Mouse (Mus musculus) midbrain, embryonic 10.5 days (tissue): Measurements from ENCODE around the gene Tram2. TPM values are rescaled to one million over a fixed set of nuclear protein-coding genes. Genes with fewer than 3 reads are reported as not detected.

ENCODE experiments used
- DNase-seq: peaks from one replicate; pipeline ENCODE4 v3.0.0-alpha.2; 2017; ENCODE audit warnings: low spot score
- H3K27ac ChIP-seq: fragments of 300-500 bp; sonication (generic); replicated peaks from 2 replicates; pipeline ENCODE4 v1.5.1; 2016; ENCODE audit warnings: mild to moderate bottlenecking
- H3K27me3 ChIP-seq: fragments of 300-500 bp; sonication (generic); 2 replicates; pipeline ENCODE4 v1.6.1; 2016; ENCODE audit warnings: low read depth, mild to moderate bottlenecking; ENCODE audit not compliant: poor library complexity, severe bottlenecking
- H3K36me3 ChIP-seq: fragments of 300-500 bp; sonication (generic); 2 replicates; pipeline ENCODE4 v1.6.1; 2016; ENCODE audit warnings: mild to moderate bottlenecking, moderate library complexity
- H3K4me1 ChIP-seq: fragments of 300-500 bp; sonication (generic); 2 replicates; pipeline ENCODE4 v1.6.1; 2016
- H3K4me3 ChIP-seq: fragments of 300-500 bp; sonication (generic); 2 replicates; pipeline ENCODE4 v1.5.1; 2016; ENCODE audit warnings: mild to moderate bottlenecking, moderate library complexity
- H3K9me3 ChIP-seq: fragments of 300-500 bp; sonication (generic); replicated peaks from 2 replicates; pipeline ENCODE4 v1.6.1; 2016; ENCODE audit warnings: mild to moderate bottlenecking
- WGBS: fragments of 180-500 bp; shearing (Covaris S2); methylation state at CpG from one replicate; pipeline ENCODE4 v1.1.7; 2016; 5-methylcytosine and 5-hydroxymethylcytosine counted together
- polyA plus RNA-seq: library from polyadenylated mRNA; unstranded; fragments of >200 nt; fragmentation: Nextera tagmentation; extraction: Ambion mirVana; gene quantifications from 2 replicates; pipeline ENCODE4 v1.2.1, GENCODE M21; 2016

The Tram2 gene
- polyA plus RNA-seq, 1 experiment from 2014 or later = 6.1 TPM

DNA sequence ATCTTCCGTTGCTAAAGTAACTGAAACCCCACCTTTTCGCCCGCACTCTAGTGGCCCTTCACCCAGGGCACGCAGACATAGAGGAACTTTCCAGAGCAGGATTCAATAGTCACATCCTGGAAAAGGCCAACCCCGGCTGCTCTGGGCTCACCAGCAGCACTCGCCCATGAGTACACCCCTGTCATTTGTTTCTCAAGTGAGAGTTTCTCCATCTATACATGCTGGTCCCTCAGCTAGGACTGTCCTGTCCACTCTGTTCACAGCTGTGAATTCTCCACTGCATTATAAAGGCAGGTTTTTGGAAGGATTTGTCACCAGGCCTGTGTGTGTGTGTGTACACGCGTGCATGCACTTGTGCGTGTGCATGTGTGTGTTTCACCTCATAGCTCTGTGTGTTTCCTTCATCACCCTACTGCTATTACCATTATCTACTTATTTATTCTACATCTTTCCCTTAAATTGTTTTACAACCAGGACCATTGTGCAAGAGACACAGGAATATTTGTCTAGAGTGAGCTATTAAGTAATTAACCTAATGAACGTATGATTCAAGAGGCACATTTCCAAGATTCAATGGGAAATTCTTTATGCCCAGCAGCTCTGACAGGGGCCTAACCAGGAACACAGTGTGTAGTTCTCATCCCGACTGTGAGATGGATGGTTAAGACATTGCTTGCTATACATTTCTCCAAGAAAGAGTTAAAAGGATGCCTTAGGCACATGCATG, 45.8 kb downstream of the Tram2 start:
- H3K36me3 ChIP-seq = peaks cover 9% of the 10 kb centered on the region
- DNase-seq = no peak
- WGBS = 96% methylated on average over 11 of the region's 11 CpGs
- H3K9me3 ChIP-seq = no peaks in the 10 kb centered on the region
- no peak overlapping the region for H3K27ac ChIP-seq
- H3K4me1 ChIP-seq = no peaks in the 10 kb centered on the region
- H3K27me3 ChIP-seq = no peaks in the 10 kb centered on the region
- H3K4me3 ChIP-seq = no peak overlapping the region

DNA sequence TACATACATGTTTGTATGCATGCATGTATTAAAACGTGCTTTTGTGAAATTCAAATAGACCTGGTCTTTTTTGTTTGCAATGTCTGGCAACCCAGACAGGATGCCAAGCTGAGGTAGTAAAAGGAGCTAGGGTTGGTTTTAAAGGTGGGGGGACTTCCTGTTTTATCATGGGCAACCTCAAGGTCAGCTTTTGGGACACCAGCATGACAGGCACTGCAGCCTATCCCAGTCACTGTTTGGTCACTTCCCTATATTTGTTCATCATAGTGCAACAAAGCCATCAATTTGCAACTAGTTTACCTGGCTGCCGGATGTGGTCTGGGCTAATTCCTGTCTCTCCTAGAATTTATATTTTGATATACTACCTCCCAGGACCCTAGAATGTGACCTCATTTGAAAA, 47.4 kb downstream of the Tram2 start:
- Histone ChIP-seq H3K9me3 (no peaks in the 10 kb centered on the region), H3K4me1 (no peaks in the 10 kb centered on the region), H3K36me3 (peaks cover 8% of the 10 kb centered on the region), H3K27me3 (no peaks in the 10 kb centered on the region), H3K27ac (no peak overlapping the region), H3K4me3 (no peak overlapping the region)
- WGBS = 91% methylated on average over 2 of the region's 2 CpGs
- no peak for DNase-seq

DNA sequence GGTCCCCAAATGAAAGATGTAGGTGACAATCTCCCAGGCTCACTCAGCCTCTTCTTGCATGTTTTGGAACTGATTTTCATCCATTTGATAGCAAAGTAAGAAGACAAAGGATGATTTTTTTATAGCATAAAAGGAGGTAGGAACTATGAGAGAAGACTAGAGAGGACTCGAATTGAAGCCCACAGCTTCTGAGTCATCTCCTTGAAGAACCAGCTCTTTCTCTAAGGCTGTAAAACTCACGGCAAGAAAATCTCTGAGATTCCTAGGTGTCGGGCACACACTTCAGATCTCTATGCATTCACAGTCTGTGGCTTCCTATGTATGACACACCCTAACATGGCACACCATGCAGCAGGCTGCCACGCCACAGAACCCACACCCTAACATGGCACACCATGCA, 50.0 kb downstream of the Tram2 start:
- H3K4me1 ChIP-seq = no peaks in the 10 kb centered on the region
- no peak overlapping the region for H3K27ac ChIP-seq
- peaks cover 6% of the 10 kb centered on the region for H3K36me3 ChIP-seq
- no peak for DNase-seq
- no peak overlapping the region for H3K4me3 ChIP-seq
- H3K27me3 ChIP-seq = no peaks in the 10 kb centered on the region
- H3K9me3 ChIP-seq = no peaks in the 10 kb centered on the region
- 93% methylated on average over 4 of the region's 4 CpGs for WGBS

DNA sequence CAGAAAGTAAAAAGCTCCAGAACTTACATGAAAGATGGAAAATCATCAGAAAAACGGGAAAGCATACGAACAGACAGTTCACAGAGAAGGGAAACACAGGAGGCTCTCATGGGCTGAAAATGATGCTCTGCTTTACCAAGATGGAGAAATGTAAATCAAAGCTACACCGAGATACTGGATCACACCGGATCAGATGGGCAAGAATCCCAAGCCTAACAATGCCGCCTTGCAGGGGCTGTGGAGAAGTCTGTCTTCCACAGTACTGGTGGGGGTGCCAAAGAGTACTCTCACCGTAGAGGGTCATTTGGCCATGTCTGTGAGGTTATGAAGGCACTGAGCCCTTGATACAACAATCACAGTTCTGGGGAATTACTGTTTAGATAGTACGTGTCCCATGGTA, 52.5 kb downstream of the Tram2 start:
- H3K36me3 ChIP-seq = peaks cover 6% of the 10 kb centered on the region
- no peak overlapping the region for H3K27ac ChIP-seq
- H3K9me3 ChIP-seq = no peaks in the 10 kb centered on the region
- no peaks in the 10 kb centered on the region for H3K27me3 ChIP-seq
- no peak overlapping the region for H3K4me3 ChIP-seq
- DNase-seq = no peak
- H3K4me1 ChIP-seq = no peaks in the 10 kb centered on the region
- WGBS = 84% methylated on average over 7 of the region's 7 CpGs

DNA sequence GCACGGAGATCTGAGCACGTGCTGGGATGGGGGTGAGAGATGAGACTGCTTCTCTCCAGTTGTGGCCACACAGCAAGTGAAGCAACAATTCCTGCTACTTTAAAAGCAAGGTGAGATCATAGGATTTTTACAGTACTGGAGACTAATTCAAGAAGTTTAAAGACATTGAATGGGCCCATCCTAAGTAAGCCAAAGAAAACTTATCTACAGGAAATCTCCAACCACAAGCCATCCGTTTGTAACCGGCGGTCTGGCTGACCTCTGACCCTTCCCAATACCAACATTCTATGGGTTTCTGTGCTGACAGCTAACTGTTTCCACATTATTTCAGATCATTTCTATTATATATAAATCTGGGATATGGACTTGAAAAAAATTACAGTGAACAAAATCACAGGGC, 53.8 kb downstream of the Tram2 start:
- H3K4me3 ChIP-seq = no peak overlapping the region
- 88% methylated on average over 5 of the region's 5 CpGs for WGBS
- peaks cover 1% of the 10 kb centered on the region for H3K36me3 ChIP-seq
- no peaks in the 10 kb centered on the region for H3K27me3 ChIP-seq
- DNase-seq = no peak
- no peak overlapping the region for H3K27ac ChIP-seq
- no peaks in the 10 kb centered on the region for H3K9me3 ChIP-seq
- no peaks in the 10 kb centered on the region for H3K4me1 ChIP-seq

DNA sequence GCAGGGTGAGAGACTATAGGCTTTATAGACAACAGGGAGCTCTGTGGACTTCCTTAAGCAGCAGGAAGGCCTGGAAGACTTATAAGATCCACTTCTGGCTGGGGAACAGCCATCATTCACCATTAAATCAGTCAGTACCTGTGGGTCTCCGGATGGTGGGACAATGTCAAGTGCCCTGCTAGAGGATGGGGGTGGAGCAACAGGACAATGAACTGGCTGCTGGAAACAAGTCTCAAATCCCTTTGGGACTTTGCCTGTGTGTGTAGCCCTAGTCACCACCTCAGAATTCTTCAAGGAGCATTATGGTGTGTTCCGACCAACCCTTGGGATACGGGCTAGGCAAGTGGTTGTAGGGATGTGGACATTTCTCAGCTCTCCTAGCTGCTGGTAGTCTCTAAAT, 55.9 kb downstream of the Tram2 start:
- no peaks in the 10 kb centered on the region for H3K9me3 ChIP-seq
- no peaks in the 10 kb centered on the region; the same call in 1 of the 2 replicates for H3K36me3 ChIP-seq
- H3K27me3 ChIP-seq = no peaks in the 10 kb centered on the region
- H3K4me3 ChIP-seq = no peak overlapping the region
- H3K27ac ChIP-seq = no peak overlapping the region
- H3K4me1 ChIP-seq = no peaks in the 10 kb centered on the region
- no peak for DNase-seq
- WGBS = 92% methylated on average over 3 of the region's 3 CpGs

DNA sequence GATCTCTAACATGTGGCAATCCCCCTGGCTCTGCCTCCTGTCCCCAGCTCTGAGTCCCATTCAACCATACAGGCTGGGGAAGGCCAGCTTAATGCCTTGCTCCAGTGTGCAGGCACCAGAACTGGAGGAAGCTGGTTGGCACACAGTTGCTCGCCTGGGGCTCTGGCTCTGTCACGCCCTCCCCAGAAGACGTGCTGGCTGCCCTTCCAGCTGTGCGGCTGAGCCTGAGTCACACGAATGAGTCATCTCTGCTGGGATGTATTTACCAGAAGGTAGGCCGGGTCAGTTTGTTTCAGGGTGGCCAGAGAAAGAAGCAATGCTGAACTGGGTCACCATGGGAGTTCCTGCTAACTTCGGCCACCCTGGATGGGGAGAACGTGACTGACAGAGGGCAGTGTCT, 64.6 kb downstream of the Tram2 start:
- Histone ChIP-seq H3K4me1 (no peaks in the 10 kb centered on the region), H3K27ac (no peak overlapping the region), H3K9me3 (no peaks in the 10 kb centered on the region), H3K36me3 (peaks cover 36% of the 10 kb centered on the region), H3K4me3 (no peak overlapping the region), H3K27me3 (no peaks in the 10 kb centered on the region)
- 70% methylated on average over 8 of the region's 8 CpGs for WGBS
- DNase-seq = no peak

DNA sequence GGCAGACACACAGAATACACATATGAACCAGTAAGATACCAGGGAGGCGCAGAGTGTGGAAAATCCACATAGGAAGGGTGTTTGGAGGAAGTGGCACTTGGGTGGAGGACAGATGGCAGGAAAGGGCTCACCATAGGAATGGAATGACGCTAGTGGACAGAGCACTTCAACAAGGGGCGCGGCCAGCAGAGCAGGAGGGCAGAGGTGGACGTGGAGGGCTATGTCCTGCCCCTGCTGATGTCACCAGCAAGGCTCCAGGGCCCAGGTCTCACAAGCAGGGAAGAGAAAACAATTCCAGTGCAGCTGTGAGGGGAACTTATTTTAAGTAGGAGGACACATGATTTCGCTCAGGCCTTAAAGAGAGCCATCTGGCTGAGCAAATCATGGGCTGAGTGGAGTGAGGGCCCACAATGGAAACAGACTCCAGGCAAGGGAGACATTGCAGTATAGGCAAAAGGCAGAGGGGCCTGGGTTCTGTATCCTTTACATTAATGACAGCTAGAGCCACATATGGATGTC, 68.7 kb downstream of the Tram2 start:
- no peak for DNase-seq
- no peaks in the 10 kb centered on the region for H3K9me3 ChIP-seq
- WGBS = 86% methylated on average over 6 of the region's 6 CpGs
- no peak overlapping the region for H3K4me3 ChIP-seq
- no peaks in the 10 kb centered on the region for H3K4me1 ChIP-seq
- peaks cover 62% of the 10 kb centered on the region for H3K36me3 ChIP-seq
- H3K27ac ChIP-seq = no peak overlapping the region
- no peaks in the 10 kb centered on the region for H3K27me3 ChIP-seq

DNA sequence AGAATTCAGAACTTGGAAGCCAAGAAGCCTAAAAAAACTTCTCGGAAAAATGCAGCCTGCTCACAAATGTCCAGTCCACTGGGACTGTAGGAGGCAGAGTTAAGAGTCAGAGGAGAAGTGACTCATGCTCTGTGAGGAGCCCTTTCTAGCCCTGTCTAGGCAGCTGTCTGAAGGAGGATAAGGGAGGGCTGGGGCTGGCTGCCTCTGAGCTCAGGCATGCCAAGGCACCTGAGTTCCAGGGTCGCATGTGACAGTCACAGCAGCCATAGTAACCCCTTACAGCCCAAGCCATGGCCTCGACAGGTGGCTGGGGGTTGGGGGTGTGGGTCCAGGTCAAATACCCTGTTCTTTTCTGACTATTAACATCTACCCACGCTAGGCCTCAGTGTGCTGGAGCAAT, 70.1 kb downstream of the Tram2 start:
- WGBS = 80% methylated on average over 4 of the region's 4 CpGs

DNA sequence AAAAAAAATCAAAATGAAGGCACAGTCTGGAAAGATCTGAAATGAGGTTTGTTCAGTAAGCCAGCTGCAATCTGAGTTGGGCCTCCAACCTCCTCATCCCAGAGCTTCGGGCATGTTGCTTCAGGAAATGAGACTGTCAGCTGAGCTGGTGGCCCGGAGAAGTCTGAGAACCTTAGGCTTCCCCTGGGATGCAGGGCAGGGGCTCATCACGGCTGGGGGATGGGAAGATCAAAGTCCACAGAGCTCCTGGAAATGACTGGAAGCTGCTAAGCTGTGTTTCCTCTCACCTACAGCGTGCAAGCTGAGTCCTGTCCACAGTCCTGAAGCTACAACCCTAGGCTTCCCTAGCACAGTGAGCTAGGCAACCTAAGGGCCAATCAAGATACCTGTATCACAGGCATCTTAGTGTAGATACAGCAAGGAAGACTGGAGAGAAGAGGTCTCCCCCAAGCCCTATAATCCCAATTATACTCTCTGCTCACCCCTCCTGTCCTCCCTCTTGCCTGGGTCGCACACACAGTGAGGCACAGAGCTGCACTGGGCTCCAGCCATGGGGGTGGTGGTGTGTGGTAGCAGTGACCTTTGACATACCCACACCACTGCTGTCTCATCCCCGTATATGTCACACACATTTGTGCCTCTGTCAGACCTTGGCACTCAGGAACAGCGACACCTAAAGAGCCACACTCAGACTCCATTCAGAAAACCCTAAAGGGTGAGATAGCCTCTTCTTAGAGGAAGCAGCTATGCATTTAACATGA, 70.9 kb downstream of the Tram2 start:
- Histone ChIP-seq H3K36me3 (peaks cover 80% of the 10 kb centered on the region), H3K4me1 (no peaks in the 10 kb centered on the region), H3K27me3 (no peaks in the 10 kb centered on the region), H3K4me3 (no peak overlapping the region), H3K9me3 (no peaks in the 10 kb centered on the region), H3K27ac (no peak overlapping the region)
- no peak for DNase-seq
- 83% methylated on average over 7 of the region's 7 CpGs for WGBS

More for the DNA sequence above, 70.1 kb downstream of the Tram2 start:
- Histone ChIP-seq H3K4me1 (no peaks in the 10 kb centered on the region), H3K9me3 (no peaks in the 10 kb centered on the region), H3K27ac (no peak overlapping the region), H3K27me3 (no peaks in the 10 kb centered on the region), H3K4me3 (no peak overlapping the region), H3K36me3 (peaks cover 76% of the 10 kb centered on the region)
- no peak for DNase-seq

DNA sequence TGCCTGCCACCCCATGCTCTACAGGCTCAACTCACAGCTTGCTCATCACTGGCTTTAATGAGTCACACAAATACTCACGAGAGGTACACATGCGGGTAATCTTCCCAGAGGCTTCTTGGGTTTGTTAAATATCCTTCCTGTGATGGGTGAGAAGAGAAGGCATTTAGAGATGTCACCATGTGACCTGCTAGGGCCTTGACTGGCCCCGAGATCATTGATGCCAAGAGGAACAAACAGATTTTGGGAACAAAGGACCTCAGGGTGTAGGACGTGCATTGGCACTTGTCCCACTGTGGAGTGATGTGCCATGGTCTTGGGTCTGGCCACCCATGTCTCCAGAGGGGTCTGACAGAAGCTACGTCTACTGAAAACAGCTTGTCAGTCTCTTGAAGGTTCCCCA, 72.3 kb downstream of the Tram2 start:
- Histone ChIP-seq H3K36me3 (peaks cover 81% of the 10 kb centered on the region), H3K4me1 (no peaks in the 10 kb centered on the region), H3K9me3 (no peaks in the 10 kb centered on the region), H3K27ac (no peak overlapping the region), H3K4me3 (no peak overlapping the region), H3K27me3 (no peaks in the 10 kb centered on the region)
- 91% methylated on average over 5 of the region's 5 CpGs for WGBS
- DNase-seq = no peak

DNA sequence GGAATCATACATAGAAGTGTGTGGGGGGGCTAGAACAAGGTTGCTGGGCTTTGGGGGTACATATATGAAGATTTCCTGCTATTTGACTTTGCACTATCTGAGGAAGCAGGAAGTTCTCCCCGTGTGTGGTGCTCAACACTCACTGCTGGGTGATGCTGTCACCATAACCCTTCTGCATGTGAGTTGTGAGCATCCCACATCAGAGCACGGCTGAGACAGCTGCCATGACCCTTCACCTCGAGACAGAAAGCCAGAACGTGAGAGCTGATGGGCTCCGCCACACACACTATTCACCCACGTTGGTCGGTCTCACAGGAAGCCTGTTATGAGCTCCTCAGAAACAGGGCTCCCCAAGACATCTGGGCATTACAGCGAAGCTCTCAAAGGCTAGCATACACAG, 74.4 kb downstream of the Tram2 start:
- H3K36me3 ChIP-seq = peaks cover 83% of the 10 kb centered on the region
- H3K9me3 ChIP-seq = no peaks in the 10 kb centered on the region
- no peaks in the 10 kb centered on the region for H3K4me1 ChIP-seq
- no peak overlapping the region for H3K4me3 ChIP-seq
- H3K27ac ChIP-seq = no peak overlapping the region
- no peak for DNase-seq
- WGBS = 89% methylated on average over 8 of the region's 8 CpGs
- no peaks in the 10 kb centered on the region for H3K27me3 ChIP-seq
